Mouse (Mus musculus): ENCODE measurements around the gene Ralgds.

DNA sequence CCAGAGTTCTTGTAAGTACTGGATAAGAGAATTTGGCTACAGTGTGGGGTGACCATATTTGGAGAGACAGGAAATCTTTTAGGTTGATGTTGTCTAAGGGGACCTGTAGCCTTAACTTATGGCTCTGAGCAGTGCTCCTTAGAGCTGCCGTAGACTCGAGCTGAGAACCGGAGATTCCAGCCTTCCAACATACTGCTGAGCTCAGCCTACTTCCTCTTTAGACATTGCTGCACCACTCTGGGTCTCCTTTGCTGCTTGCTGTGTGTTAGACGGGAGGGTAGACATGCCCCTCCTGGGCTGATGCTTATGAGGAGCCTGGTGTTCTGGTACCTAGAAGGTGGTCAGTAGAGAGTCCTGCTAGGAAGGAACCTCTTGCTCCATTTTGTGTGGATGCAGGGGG lies 14.5 kb upstream of the Ralgds start:
- TF ChIP-seq POLR2A (IDR thresholded peaks at IDR 0.05; ENCODE audit: borderline replicate concordance, control insufficient read depth, low read depth, low read length) (no peak), CTCF (IDR thresholded peaks at IDR 0.05; ENCODE audit: control insufficient read depth, insufficient read depth, low read length) (no peak)

All from bone marrow, adult 2 months (tissue).